Mouse (Mus musculus): ENCODE results near the gene Usp10. TPM values are rescaled to one million over a fixed set of nuclear protein-coding genes. Genes with fewer than 3 reads are reported as not detected.

Usp10 gene
- polyA plus RNA-seq, 1 experiment from 2014 or later: 90.7 TPM

- no peak overlapping the region for H3K4me3 ChIP-seq (ENCODE audit: low read length)
- H3K4me2 ChIP-seq (ENCODE audit: low read depth, low read length): no peak overlapping the region
- no peaks in the 10 kb centered on the region for H3K9me3 ChIP-seq (replicated peaks; ENCODE audit: control insufficient read depth, low read length)
- no peak overlapping the region for H3K9ac ChIP-seq (ENCODE audit: low read length)
- ATAC-seq (replicated peaks; ENCODE audit: extremely low read depth, insufficient read depth, low FRiP score): peak; percentile 56
- no peaks in the 10 kb centered on the region for H3K27me3 ChIP-seq (ENCODE audit: control insufficient read depth, insufficient read depth, low read length)
- H3K36me3 ChIP-seq (ENCODE audit: control insufficient read depth, insufficient read depth): peaks cover 18% of the 10 kb centered on the region
- peaks cover 4% of the 10 kb centered on the region; the same call in 1 of the 2 replicates for H3K4me1 ChIP-seq (ENCODE audit: control insufficient read depth, insufficient read depth, low read length)
- H3K27ac ChIP-seq (ENCODE audit: low read length): peak overlapping the region; percentile 29; the same call in 1 of the 2 replicates
- 41% methylated on average over 5 of the region's 5 CpGs for WGBS
Observed at GRCm38 (mm10) chr8:119960531-119961104, 50.5 kb downstream of the Usp10 start.

- WGBS: 66% methylated on average over 4 of the region's 4 CpGs
- no peak overlapping the region for H3K27ac ChIP-seq (ENCODE audit: low read length)
- H3K9me3 ChIP-seq (replicated peaks; ENCODE audit: control insufficient read depth, low read length): peaks cover 6% of the 10 kb centered on the region; the same call in 1 of the 2 replicates
- no peak overlapping the region for H3K4me2 ChIP-seq (ENCODE audit: low read depth, low read length)
- no peak overlapping the region for H3K9ac ChIP-seq (ENCODE audit: low read length)
- H3K27me3 ChIP-seq (ENCODE audit: control insufficient read depth, insufficient read depth, low read length): peaks cover 3% of the 10 kb centered on the region; the same call in 1 of the 2 replicates
- H3K4me1 ChIP-seq (ENCODE audit: control insufficient read depth, insufficient read depth, low read length): peaks cover 4% of the 10 kb centered on the region; the same call in 1 of the 2 replicates
- H3K36me3 ChIP-seq (ENCODE audit: control insufficient read depth, insufficient read depth): no peaks in the 10 kb centered on the region
- no peak overlapping the region for H3K4me3 ChIP-seq (ENCODE audit: low read length)
- no peak for ATAC-seq (replicated peaks; ENCODE audit: extremely low read depth, insufficient read depth, low FRiP score)
Observed at GRCm38 (mm10) chr8:119964859-119965258, 54.7 kb downstream of the Usp10 start.

- WGBS: 85% methylated on average over 9 of the region's 9 CpGs
- H3K27me3 ChIP-seq (ENCODE audit: control insufficient read depth, insufficient read depth, low read length): peaks cover 3% of the 10 kb centered on the region
- no peaks in the 10 kb centered on the region for H3K36me3 ChIP-seq (ENCODE audit: control insufficient read depth, insufficient read depth)
- H3K4me2 ChIP-seq (ENCODE audit: low read depth, low read length): no peak overlapping the region
- H3K4me3 ChIP-seq (ENCODE audit: low read length): no peak overlapping the region
- H3K27ac ChIP-seq (ENCODE audit: low read length): no peak overlapping the region
- H3K9me3 ChIP-seq (replicated peaks; ENCODE audit: control insufficient read depth, low read length): peaks cover 6% of the 10 kb centered on the region; the same call in 1 of the 2 replicates
- no peaks in the 10 kb centered on the region for H3K4me1 ChIP-seq (ENCODE audit: control insufficient read depth, insufficient read depth, low read length)
- H3K9ac ChIP-seq (ENCODE audit: low read length): no peak overlapping the region
- ATAC-seq (replicated peaks; ENCODE audit: extremely low read depth, insufficient read depth, low FRiP score): no peak
Observed at GRCm38 (mm10) chr8:119967435-119967834, 57.3 kb downstream of the Usp10 start.

- H3K36me3 ChIP-seq (ENCODE audit: control insufficient read depth, insufficient read depth): no peaks in the 10 kb centered on the region
- H3K4me2 ChIP-seq (ENCODE audit: low read depth, low read length): no peak overlapping the region
- H3K9me3 ChIP-seq (replicated peaks; ENCODE audit: control insufficient read depth, low read length): peaks cover 6% of the 10 kb centered on the region; the same call in 1 of the 2 replicates
- no peak overlapping the region for H3K27ac ChIP-seq (ENCODE audit: low read length)
- ATAC-seq (replicated peaks; ENCODE audit: extremely low read depth, insufficient read depth, low FRiP score): no peak
- no peak overlapping the region for H3K4me3 ChIP-seq (ENCODE audit: low read length)
- WGBS: 56% methylated on average over 9 of the region's 9 CpGs
- peaks cover 3% of the 10 kb centered on the region for H3K27me3 ChIP-seq (ENCODE audit: control insufficient read depth, insufficient read depth, low read length)
- no peaks in the 10 kb centered on the region for H3K4me1 ChIP-seq (ENCODE audit: control insufficient read depth, insufficient read depth, low read length)
- H3K9ac ChIP-seq (ENCODE audit: low read length): no peak overlapping the region
Observed at GRCm38 (mm10) chr8:119970169-119970568, 60.0 kb downstream of the Usp10 start.

GRCm38 (mm10) chr8:119972558-119972957 lies 62.4 kb downstream of the Usp10 start:
- peaks cover 2% of the 10 kb centered on the region; the same call in 1 of the 2 replicates for H3K9me3 ChIP-seq (replicated peaks; ENCODE audit: control insufficient read depth, low read length)
- H3K27ac ChIP-seq (ENCODE audit: low read length): peak overlapping the region; percentile 40; the same call in 1 of the 2 replicates
- peak; percentile 55; the same call in 1 of the 2 replicates for ATAC-seq (replicated peaks; ENCODE audit: extremely low read depth, insufficient read depth, low FRiP score)
- H3K27me3 ChIP-seq (ENCODE audit: control insufficient read depth, insufficient read depth, low read length): peaks cover 3% of the 10 kb centered on the region
- H3K4me2 ChIP-seq (ENCODE audit: low read depth, low read length): no peak overlapping the region
- H3K9ac ChIP-seq (ENCODE audit: low read length): no peak overlapping the region
- no peaks in the 10 kb centered on the region for H3K36me3 ChIP-seq (ENCODE audit: control insufficient read depth, insufficient read depth)
- 53% methylated on average over 12 of the region's 12 CpGs for WGBS
- no peak overlapping the region for H3K4me3 ChIP-seq (ENCODE audit: low read length)
- H3K4me1 ChIP-seq (ENCODE audit: control insufficient read depth, insufficient read depth, low read length): no peaks in the 10 kb centered on the region

- H3K4me3 ChIP-seq (ENCODE audit: low read length): no peak overlapping the region
- H3K4me1 ChIP-seq (ENCODE audit: control insufficient read depth, insufficient read depth, low read length): no peaks in the 10 kb centered on the region
- no peaks in the 10 kb centered on the region for H3K9me3 ChIP-seq (replicated peaks; ENCODE audit: control insufficient read depth, low read length)
- no peak for ATAC-seq (replicated peaks; ENCODE audit: extremely low read depth, insufficient read depth, low FRiP score)
- H3K9ac ChIP-seq (ENCODE audit: low read length): no peak overlapping the region
- H3K36me3 ChIP-seq (ENCODE audit: control insufficient read depth, insufficient read depth): no peaks in the 10 kb centered on the region
- WGBS: 58% methylated on average over 11 of the region's 11 CpGs
- H3K27me3 ChIP-seq (ENCODE audit: control insufficient read depth, insufficient read depth, low read length): no peaks in the 10 kb centered on the region
- no peak overlapping the region for H3K27ac ChIP-seq (ENCODE audit: low read length)
- H3K4me2 ChIP-seq (ENCODE audit: low read depth, low read length): no peak overlapping the region
Observed at GRCm38 (mm10) chr8:119978770-119979381, 68.7 kb downstream of the Usp10 start.

- Histone ChIP-seq H3K4me2 (ENCODE audit: low read depth, low read length) (no peak overlapping the region), H3K4me1 (ENCODE audit: control insufficient read depth, insufficient read depth, low read length) (no peaks in the 10 kb centered on the region), H3K4me3 (ENCODE audit: low read length) (no peak overlapping the region), H3K9ac (ENCODE audit: low read length) (no peak overlapping the region), H3K27me3 (ENCODE audit: control insufficient read depth, insufficient read depth, low read length) (no peaks in the 10 kb centered on the region), H3K9me3 (replicated peaks; ENCODE audit: control insufficient read depth, low read length) (no peaks in the 10 kb centered on the region), H3K27ac (ENCODE audit: low read length) (no peak overlapping the region), H3K36me3 (ENCODE audit: control insufficient read depth, insufficient read depth) (no peaks in the 10 kb centered on the region)
- 70% methylated on average over 4 of the region's 4 CpGs for WGBS
- ATAC-seq (replicated peaks; ENCODE audit: extremely low read depth, insufficient read depth, low FRiP score): no peak
Observed at GRCm38 (mm10) chr8:119981253-119981652, 71.1 kb downstream of the Usp10 start.

GRCm38 (mm10) chr8:119984085-119984484 lies 73.9 kb downstream of the Usp10 start:
- Histone ChIP-seq H3K9ac (ENCODE audit: low read length) (no peak overlapping the region), H3K36me3 (ENCODE audit: control insufficient read depth, insufficient read depth) (no peaks in the 10 kb centered on the region), H3K4me2 (ENCODE audit: low read depth, low read length) (no peak overlapping the region), H3K27me3 (ENCODE audit: control insufficient read depth, insufficient read depth, low read length) (no peaks in the 10 kb centered on the region), H3K4me1 (ENCODE audit: control insufficient read depth, insufficient read depth, low read length) (peaks cover 8% of the 10 kb centered on the region), H3K9me3 (replicated peaks; ENCODE audit: control insufficient read depth, low read length) (no peaks in the 10 kb centered on the region), H3K4me3 (ENCODE audit: low read length) (no peak overlapping the region), H3K27ac (ENCODE audit: low read length) (no peak overlapping the region)
- no peak for ATAC-seq (replicated peaks; ENCODE audit: extremely low read depth, insufficient read depth, low FRiP score)

GRCm38 (mm10) chr8:119986174-119986573 lies 76.0 kb downstream of the Usp10 start:
- Histone ChIP-seq H3K9ac (ENCODE audit: low read length) (no peak overlapping the region), H3K27me3 (ENCODE audit: control insufficient read depth, insufficient read depth, low read length) (peaks cover 8% of the 10 kb centered on the region), H3K27ac (ENCODE audit: low read length) (no peak overlapping the region), H3K4me2 (ENCODE audit: low read depth, low read length) (no peak overlapping the region), H3K36me3 (ENCODE audit: control insufficient read depth, insufficient read depth) (no peaks in the 10 kb centered on the region), H3K4me3 (ENCODE audit: low read length) (no peak overlapping the region), H3K4me1 (ENCODE audit: control insufficient read depth, insufficient read depth, low read length) (peaks cover 8% of the 10 kb centered on the region), H3K9me3 (replicated peaks; ENCODE audit: control insufficient read depth, low read length) (no peaks in the 10 kb centered on the region)
- 62% methylated on average over 5 of the region's 5 CpGs for WGBS
- no peak for ATAC-seq (replicated peaks; ENCODE audit: extremely low read depth, insufficient read depth, low FRiP score)

Data from heart, embryonic 16.5 days (tissue).